Mouse (Mus musculus) layer of hippocampus, postnatal 14 days (tissue): ENCODE measurements around the gene Kcnh5. TPM values are rescaled to one million over a fixed set of nuclear protein-coding genes. Genes with fewer than 3 reads are reported as not detected.

ENCODE experiments used
- DNase-seq, 2 experiments: peaks; one replicate each; pipeline ENCODE4 v3.0.0; 2021 to 2022; ENCODE audit warnings: low spot score in 2 of 2, mixed read lengths in 1 of 2
- long read RNA-seq, 2 experiments: library from polyadenylated mRNA; stranded (forward); transcript quantifications; one replicate each; pipeline ENCODE4 v2.0.0; 2021
- total RNA-seq, 2 experiments: library from RNA; stranded (reverse); gene quantifications; 2 replicates each; pipeline ENCODE4 v1.2.3; 2021

Kcnh5 gene
- 1 to 10 TPM; 6.3 to 8.8 TPM for total RNA-seq
- long read RNA-seq, experiment 1, full-length matches to known transcripts = 1 of 1 reads
- long read RNA-seq, experiment 1, partial matches to known transcripts = 0 of 1 reads
- long read RNA-seq, experiment 1, other reads (novel, unspliced or antisense) = 0 of 1 reads
- long read RNA-seq, experiment 2, full-length matches to known transcripts = 1 of 1 reads
- long read RNA-seq, experiment 2, partial matches to known transcripts = 0 of 1 reads
- long read RNA-seq, experiment 2, other reads (novel, unspliced or antisense) = 0 of 1 reads

DNA sequence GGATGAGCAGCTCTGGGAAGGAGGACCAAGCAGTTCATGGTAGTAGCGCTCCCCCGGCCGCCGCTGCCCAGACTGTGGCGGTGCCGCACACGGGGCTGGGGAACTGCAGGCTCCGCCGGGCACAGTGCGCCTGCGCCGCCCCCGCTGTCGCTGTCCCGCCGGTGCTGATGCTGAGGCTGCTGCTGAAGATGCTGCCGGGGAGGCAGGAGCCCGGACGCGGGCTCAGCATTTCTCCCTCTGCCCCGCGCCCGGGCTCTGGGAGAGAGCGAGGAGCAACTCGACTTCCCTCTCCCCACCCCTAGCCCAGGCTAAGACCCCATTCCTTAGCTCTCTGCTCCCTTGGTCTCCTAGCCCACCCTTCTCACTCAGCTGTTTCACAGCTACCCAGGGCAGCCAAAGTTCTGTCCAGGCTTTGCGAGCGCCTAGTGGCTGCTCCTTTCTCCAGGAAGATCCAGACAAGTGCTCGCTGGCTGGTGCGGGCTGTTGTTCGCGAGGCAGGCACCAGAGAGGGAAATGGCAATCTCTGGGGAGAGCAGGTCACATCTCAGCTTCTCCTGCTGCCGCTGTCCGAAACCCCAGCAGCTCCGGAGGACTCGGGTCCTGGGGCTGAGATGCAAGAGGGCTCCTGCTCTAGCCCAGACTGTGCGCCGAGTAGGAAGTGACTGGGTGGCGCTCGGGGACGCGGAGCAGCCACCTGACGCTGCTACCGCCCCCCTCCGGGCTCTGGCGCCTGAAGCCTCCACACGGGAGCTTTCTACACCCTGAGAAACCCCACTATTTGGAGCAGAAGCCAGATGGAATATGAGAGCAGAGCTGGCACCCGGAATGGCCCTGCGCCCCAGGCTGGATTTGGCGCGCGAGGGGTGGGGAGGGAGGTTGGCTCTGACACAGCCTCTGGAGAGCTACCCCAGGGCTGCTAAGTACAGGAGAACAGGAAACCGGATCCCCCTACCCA, at the start of gene Kcnh5:
Kcnh5 (minus strand) TSS at position 642 of the 955 bp plus-strand sequence.
- peak; percentile 52 to 54 for DNase-seq

DNA sequence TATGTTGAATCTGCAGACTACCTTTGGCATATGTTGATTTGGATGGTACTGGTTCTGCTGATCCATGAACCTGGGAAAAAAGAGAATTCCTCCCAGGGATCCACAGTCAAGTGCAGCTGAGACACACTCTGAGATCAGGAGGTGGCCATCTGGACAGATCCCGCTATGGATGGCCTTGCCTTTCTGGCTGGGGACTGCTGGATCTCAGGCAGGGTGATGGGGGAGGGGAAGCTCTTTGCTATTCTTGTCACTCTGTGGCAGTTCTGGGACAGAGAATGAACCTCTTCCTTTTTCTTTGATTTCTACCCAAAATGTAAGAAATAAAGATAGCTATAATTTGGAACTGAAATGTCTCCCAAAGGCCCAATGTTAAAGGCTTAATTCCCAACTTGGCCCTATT, 46.8 kb upstream of the Kcnh5 start:
- no peak for DNase-seq

GRCm38 (mm10) chr12:75189413-75189812, 12.3 kb upstream of the Kcnh5 start:
- DNase-seq = no peak

- DNase-seq = no peak
Observed at GRCm38 (mm10) chr12:75182646-75183045, 5.5 kb upstream of the Kcnh5 start.

DNA sequence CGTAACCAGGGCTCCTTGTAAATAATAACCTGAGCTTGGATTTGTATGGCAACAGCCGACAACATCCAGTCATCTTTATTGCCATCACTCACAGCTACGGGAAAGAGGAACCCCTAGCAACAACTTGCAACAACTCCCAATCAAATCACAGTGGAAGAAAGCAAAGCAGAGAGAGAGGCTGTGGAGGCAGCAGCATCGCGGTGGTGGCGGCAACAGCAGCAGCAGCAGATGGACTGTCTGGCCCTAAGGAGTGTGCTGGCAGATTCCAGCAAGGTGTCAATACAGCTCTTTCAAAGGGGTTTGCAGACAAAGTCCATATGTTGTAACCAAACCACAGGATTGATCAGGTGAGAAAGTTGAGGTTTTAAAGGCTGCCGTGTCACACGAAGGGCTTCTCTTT, 2.4 kb upstream of the Kcnh5 start:
- DNase-seq = peak; percentile 7 to 22

GRCm38 (mm10) chr12:75177646-75178030, 506 bp upstream of the Kcnh5 start:
- no peak for DNase-seq

- DNase-seq = peak in 1 of 2 experiments; percentile 9
Observed at GRCm38 (mm10) chr12:75175931-75176565, 1.1 kb downstream of the Kcnh5 start.

GRCm38 (mm10) chr12:75170970-75171369, 6.2 kb downstream of the Kcnh5 start:
- peak in 1 of 2 experiments; percentile 28 for DNase-seq

DNA sequence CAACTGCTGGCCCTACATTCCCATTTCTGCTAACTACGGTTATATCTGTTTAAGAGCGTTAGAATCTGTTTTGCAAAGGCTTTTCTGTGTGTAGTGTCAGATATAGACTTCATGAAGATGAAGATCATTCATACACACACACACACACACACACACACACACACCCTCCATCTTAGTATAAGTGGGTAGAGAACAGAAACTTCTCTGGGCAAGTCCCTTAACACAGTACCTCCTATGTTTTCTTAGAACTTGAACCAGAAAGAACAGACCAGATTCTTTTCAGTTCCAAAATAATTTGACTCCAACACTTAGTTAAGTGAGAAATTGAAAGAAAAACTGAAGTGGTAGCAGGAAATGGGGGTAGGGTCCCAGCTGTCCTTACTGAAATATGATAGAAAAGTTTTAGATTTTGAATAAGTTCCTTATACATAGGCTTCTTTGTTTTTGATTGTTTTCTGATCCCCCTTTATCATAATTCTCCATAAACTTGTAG, 24.0 kb downstream of the Kcnh5 start:
- DNase-seq = no peak

DNA sequence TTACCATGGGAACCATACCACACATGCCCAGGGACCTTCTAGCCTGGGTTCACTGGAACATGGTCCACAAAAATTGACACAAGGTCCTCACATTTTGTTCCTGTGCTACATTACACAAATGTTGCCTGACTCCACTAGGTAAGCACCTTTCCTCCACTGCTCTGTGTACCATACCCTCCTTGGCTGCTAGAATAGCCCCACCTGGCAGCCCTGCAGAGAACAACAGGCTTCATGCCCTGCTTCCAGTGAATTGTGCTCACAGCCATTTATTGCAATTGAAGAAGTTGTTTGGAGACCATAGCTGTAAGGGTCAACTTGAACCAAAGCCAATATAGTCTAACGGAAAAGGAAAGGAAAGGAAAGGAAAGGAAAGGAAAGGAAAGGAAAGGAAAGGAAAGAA, 37.3 kb downstream of the Kcnh5 start:
- no peak for DNase-seq

DNA sequence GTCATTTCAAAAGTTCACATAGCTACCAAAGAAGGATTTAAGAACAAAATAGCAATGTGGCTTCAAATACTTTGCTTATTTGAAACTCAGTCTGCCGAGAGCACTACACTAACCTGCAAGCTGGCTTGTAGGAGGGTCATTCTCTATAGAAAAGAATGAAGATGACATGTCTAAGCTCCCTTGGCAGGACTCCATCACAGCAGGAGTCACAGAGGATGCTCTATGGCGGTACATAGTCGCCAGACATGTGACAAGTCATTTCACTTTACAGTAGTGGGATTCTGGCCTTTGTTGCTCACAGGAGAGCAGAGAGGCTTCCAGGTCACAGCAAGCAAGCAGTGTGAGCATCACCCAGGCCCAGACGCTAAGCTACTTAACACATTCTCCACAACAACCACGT, 85.2 kb downstream of the Kcnh5 start:
- DNase-seq = no peak

DNA sequence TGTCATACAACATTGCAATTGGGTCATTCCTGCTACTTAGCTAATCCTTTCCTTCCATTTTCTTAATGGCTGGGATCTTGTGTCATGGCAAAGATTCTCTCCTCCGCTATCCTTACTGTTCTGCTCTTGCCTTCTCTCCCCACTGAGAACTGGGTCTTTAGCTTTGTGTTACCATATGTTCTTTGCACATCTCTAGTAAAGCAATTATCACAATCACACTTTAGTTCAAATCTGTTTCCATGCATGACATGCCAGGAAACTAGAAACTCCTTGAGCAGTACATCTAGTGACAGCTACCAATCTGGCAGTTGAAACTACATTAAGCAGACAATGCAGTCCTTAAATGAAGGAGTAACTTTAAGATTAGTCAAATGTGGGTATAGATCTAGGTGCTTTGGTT, 86.2 kb downstream of the Kcnh5 start:
- no peak for DNase-seq

DNA sequence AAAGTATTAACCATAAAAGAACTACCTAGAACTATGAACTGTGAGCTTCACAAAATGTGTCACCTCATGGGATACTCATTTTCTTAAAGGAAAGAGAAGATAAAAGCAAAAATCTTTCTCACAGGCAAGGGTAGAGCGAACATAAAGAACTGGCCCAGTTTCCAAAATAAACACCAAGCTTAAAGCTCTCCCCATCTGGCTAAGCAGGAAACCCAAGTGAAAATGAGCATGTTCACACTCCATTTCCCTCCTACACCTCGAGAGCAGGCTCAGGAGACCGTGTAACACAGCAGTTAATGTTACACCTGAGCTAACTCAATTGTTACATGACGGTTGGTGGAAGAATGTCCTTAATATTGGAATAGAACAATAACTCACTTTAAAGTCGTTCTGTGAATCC, 100.0 kb downstream of the Kcnh5 start:
- no peak for DNase-seq

DNA sequence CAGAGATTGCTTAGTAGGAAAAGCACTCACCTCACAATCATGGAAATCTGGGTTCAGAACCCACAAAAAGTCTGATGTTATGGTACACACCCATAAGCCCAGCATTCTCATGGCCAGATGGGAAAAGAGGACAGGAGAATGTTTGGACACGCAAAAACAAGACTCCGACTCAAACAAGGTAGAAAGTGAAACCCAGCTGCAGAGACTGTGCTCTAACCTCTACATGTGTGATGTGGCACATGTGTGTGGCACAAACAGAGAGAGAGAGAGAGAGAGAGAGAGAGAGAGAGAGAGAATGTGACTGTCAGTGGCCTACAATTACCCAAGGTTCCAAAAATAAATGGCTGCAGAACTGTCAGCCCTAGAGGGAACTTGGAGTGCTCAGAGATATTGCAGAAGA, 106.1 kb downstream of the Kcnh5 start:
- no peak for DNase-seq

- no peak for DNase-seq
Observed at GRCm38 (mm10) chr12:75062571-75062970, 114.6 kb downstream of the Kcnh5 start.

DNA sequence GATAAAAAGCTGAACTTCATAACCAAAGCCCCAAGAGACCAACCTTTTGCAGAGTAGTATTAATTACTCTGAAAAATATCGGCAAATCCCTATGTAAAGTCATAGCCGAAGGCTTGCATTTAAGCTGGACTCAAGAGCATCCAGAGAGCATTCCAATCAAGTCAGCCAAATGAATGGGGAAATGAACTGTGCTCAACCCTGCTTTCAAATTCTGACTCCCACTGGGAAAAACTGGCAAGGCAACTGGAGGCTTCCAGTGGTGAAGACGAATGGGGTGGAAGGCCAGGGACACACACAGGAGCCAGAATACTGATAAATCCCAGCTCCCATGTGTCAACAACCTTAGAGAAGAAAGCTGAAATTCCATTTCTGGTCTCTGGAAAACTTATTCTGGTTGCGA, 115.4 kb downstream of the Kcnh5 start:
- DNase-seq = peak in 1 of 2 experiments; percentile 16

- no peak for DNase-seq
Observed at GRCm38 (mm10) chr12:75053731-75054130, 123.4 kb downstream of the Kcnh5 start.

DNA sequence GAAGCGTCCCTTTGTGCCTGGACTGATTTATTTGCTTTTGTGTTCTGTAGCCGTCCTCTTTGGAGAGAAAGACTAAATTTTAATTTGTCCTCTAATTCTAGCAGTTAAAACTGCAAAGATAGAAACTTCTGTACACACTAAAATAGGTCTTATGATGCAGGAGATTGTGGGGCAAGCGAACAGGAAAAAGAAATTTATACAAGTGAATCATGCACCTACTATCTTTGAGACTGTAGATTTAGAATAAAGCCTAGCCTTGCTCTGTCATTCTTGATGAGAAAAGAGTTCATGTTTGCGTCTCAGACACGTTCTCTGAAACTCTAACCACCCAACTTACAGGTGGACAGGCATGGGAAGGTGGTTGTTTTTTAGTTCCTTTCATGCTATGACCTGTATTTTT, 140.4 kb downstream of the Kcnh5 start:
- no peak for DNase-seq

DNA sequence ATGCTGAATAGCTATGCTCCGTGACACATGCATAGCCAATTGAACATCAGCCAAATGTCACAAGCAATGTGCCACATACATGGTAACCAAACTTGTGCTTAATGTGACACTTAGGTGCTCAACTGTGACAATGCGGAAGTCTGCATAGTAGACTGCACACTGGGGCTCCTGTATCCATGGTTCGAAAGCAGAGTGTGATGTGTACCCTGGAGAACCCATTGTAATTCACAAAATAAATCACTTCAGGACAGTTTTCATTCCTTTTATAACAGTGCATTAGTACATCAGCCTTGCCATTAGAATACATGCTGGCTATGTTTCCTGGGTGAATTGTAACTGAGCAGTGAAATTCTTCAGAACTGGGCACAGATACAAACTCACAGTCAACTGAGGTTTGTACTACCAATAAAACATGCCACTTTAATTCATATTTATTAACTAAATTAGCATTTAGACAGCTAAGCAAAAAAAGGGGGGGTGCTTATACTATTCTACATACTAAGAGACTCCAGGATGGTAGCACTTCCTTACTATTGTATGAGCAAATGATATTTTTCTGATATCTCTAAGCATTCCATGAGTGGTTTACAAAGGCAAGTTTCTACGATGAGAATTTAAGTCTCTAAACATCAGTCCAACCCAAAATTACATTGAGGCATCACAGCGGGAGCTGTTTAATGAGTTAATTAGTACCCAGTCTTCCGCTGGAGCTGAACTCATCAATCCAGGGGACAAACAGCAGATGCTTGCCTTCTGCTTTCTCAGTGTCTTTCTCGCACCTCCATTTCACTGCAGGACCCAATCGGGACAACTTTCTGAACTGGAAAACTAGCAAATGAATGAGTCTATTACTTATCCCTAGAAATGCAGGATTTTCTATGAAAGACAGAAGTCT, 144.9 kb downstream of the Kcnh5 start:
- no peak for DNase-seq

- no peak for DNase-seq
Observed at GRCm38 (mm10) chr12:74971187-74971586, 205.9 kb downstream of the Kcnh5 start.

DNA sequence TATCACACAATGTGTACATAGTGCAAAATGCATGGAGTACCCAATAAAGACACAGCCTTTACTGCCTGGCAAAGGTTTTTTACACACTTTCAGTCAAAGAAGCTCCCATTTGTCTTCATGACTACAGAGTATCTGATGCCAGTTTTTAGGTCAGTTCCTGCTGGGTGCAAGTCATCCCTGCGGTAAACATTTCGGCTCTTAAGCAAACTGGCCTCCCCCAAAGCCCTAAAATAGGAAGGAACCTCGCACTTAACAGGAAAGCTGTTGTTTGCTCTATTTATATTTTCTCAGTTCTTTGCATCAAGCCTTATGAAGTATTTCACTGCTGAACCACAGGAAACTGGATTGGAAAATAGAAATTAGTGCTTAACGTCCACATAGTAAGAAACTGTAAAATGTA, 207.7 kb downstream of the Kcnh5 start:
- no peak for DNase-seq
